Mouse (Mus musculus) brain, embryonic 14.5 days (tissue): ENCODE data around the gene Ppox. TPM values are rescaled to one million over a fixed set of nuclear protein-coding genes. Genes with fewer than 3 reads are reported as not detected.

Experiments
- DNase-seq: peaks from one replicate; pipeline ENCODE4 v3.0.0-alpha.2; 2011; ENCODE audit warnings: low read depth
- CTCF ChIP-seq: fragments of 200-500 bp; IDR thresholded peaks from 2 replicates; pipeline ENCODE4 v1.5.1; 2012; ENCODE audit warnings: inconsistent platforms, mild to moderate bottlenecking, moderate library complexity, borderline replicate concordance; ENCODE audit not compliant: insufficient read depth, insufficient read length; ENCODE audit errors: extremely low read depth
- POLR2A ChIP-seq: fragments of 200-500 bp; IDR thresholded peaks from 2 replicates; pipeline ENCODE4 v1.6.1; 2012; ENCODE audit warnings: mild to moderate bottlenecking, inconsistent platforms, borderline replicate concordance; ENCODE audit not compliant: poor library complexity, insufficient read depth, insufficient read length, severe bottlenecking; ENCODE audit errors: extremely low read depth
- polyA plus RNA-seq: library from polyadenylated mRNA; depleted of rRNA; stranded (reverse); fragments of >200 nt; gene quantifications from 2 replicates; pipeline ENCODE4 v1.2.3, GENCODE M21; 2012

The Ppox gene
- polyA plus RNA-seq, 1 experiment, result 70.7 TPM

DNA sequence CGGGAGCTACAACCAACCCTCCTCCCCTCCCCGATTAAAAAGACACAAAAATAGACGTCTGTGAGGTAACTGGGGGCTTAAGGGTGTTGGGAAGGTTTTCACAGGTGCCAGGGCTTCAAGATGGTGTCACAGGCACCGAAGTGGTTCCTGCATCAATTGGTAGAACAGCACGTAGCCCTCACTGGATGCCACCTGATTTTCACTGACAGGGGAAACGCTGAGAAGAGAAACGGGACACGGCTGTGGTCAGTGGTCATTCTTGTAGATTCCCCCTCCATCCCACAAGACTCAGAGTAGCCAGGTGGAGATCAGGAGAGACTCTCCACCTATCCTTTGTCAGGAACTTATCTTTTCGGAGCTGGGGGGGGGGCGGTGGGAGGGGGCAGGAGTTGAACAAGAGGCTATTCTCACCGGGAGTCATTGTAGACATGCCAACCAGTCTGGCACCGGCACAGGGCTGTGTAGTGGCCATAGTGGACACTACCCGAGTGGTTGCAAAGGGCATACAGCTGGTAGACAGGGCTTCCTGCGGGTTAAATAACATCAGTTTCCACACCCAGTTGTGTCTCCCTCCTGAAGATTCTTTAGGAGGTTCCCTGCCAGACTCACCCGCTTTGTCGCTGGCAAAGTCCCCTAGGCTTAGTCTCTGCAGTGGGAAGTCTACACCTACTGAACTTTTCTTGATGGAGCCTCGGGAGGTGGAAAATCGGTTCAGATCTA is 1.3 kb upstream of the Ppox start:
- TF ChIP-seq POLR2A, result no peak
- no peak for TF ChIP-seq CTCF
- DNase-seq, result no peak

DNA sequence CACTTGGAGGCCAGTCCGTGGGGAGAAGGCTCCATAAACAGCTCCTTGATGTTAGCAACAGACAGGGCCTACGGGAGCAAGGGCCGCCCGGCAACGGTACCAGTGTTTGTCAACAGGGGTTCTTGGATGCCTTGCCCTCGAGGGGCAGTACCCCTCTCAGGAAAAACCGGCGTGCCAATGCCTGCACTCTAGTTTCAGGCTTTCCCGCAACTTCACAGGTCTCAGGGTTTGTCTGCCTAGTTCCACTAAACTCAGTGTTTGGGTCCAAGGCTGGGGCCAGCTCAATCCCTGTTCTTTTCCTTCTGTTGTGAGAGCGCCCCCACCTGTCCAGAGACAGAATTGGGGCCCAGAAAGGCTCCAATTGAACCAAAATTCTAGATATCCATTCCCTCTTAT is 540 bp upstream of the Ppox start:
- TF ChIP-seq POLR2A (no peak), CTCF (peak; percentile 63)

DNA sequence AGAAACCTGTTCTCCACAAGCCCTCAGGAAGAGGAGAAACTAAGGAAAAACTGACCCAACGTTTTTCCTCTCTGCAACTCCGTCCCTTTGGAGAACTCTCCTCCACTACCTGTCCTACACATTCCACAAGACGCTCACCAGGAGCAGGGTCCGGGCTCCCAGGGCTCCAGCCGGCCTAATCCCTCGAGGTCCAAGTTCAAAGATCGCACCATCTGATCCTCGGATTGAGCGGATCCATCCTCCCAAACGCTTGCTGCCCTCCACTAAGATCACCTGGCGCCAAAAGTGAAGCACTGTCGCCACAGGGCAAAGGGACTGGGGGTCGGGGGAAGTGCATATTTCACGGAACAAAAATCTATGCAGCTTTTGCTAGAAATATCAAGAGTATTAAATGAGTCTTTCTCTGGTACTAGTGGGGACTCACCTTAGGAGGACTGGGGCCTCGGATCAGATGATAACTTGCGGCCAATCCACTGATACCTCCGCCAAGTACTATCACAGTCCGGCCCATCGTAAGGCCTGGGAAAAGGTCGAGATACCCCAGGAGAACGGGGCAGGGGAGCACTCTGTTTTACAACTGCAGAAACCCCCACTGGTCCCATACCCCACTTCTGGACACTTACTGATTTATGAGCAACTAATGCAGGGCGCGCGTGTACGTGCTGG is 603 bp downstream of the Ppox start:
- TF ChIP-seq POLR2A (no peak), CTCF (no peak)
- DNase-seq, result no peak

More for the DNA sequence above, 540 bp upstream of the Ppox start:
- peak; percentile 79 for DNase-seq

DNA sequence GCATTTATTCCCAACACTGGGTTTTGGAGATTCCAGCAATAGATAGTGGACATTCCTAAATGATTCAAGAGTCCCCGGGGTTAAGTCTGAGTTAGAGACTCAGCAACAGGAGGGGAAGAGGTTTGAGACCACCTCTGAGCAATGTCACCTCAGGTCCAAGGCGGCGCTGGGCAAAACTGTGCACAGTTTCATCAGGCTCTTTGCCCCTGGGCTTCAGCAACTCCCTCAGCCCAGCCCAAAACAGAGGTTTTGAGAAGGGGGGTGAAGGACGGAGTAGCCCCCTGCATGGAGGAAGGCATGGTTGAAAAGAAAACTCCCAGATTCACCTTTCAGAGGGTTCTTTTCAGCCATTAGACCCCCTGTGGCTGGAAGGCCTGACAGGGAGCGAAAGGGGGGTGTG is 1.3 kb downstream of the Ppox start:
- TF ChIP-seq CTCF, result no peak
- TF ChIP-seq POLR2A, result no peak
- DNase-seq, result no peak

DNA sequence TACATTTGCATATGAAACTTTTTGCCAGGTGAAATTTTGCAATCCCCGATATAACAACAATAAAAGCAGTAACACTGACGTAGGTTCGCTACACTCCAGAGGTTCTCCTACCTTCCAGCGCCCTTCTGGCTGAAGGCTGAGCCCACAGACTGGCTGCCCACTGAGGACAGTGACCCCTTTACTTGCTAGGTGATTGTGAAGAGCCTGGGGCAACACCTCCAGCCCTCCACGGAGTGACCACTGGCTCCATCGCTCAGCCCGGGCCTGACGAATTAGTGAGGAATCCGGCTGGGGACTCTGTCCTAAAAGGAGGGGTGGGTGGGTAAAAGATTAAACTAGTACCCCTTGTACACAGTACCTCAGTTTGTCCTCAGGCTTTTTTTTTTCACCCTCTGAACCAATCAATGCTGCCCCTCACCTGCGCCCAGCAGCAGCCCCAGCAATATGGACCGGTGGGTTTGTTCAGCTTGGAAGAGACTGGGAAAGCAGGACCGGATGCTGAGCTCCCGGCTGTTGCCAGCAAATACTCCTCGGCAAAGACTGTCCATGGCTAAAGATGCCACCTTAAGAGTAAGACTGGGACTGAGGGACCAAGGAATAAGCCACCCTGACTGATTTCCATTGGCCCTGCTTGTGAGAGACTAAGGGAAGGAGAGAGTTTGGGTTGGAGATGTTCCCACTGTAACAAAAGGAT is 1.8 kb downstream of the Ppox start:
- DNase-seq, result no peak
- TF ChIP-seq POLR2A (no peak), CTCF (no peak)

DNA sequence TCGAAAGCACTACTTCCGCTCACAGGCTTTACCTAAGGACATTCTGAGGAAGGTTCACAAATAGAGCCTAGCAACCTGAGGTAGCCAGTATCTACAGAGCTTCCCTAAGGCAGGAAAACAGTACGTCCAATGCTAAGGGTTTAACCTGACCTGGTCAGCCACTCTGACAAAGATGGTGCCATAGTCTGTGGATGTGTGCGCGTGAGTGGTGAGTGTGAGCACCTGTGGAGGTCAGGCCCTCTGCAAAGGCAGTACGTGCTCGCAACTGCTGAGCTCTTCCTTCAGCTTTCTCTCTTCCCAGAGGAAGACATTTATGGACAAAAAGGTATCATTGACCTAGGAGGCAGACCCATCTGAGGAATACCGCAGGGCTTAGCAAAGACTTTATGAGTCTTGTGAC is 2.5 kb downstream of the Ppox start:
- DNase-seq, result no peak
- TF ChIP-seq CTCF, result no peak
- no peak for TF ChIP-seq POLR2A

DNA sequence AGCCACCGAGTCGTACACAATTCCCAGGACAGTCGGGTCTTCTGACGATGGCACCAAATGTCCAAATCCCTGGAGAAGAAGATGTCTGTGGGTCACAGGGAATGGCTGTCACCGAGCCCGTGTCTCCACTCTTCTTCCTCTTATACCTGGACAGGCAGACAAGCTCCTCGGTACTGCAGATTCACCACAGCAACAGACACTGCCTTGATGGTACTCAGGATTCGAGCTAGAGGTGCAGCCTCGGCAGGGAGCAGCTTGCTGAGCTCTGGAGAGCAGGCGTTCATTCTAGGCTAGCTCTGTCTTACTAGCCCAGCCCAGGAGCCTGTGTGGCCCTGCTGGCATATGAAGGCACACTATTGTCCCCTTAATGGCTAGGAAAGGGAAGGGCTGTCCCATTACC is 3.2 kb downstream of the Ppox start:
- no peak for DNase-seq

DNA sequence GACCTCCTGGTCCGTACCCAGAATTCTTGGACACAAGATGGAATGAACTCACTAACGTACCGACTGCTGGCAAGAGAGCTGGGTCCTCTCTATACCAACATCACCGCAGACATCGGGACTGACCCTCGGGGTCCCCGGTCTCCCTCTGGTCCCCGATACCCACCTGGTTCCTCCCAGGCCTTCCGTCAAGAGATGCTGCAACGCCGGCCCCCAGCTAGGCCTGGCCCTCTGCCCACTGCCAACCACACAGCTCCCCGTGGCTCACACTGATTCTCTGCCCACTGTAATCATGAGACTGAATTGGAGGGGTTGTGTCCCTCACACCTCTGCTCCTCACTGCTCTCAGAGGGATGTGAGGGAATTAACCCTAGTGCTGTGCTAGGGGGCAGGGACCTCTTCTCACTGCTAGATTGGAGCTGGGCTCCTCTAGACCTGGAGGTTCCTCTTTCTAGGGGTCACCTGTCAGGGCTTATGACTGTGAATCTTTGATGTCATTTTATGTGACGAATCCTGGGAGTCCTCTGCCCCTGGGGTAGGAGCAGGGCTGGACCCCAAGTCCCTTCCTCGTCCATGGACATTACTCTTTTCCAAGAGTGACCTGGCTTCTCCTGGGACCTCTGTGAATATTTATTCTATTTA is 4.8 kb downstream of the Ppox start:
- no peak for DNase-seq
- no peak for TF ChIP-seq CTCF
- no peak for TF ChIP-seq POLR2A

More for the DNA sequence above, 3.2 kb downstream of the Ppox start:
- TF ChIP-seq POLR2A, result no peak
- TF ChIP-seq CTCF, result no peak

DNA sequence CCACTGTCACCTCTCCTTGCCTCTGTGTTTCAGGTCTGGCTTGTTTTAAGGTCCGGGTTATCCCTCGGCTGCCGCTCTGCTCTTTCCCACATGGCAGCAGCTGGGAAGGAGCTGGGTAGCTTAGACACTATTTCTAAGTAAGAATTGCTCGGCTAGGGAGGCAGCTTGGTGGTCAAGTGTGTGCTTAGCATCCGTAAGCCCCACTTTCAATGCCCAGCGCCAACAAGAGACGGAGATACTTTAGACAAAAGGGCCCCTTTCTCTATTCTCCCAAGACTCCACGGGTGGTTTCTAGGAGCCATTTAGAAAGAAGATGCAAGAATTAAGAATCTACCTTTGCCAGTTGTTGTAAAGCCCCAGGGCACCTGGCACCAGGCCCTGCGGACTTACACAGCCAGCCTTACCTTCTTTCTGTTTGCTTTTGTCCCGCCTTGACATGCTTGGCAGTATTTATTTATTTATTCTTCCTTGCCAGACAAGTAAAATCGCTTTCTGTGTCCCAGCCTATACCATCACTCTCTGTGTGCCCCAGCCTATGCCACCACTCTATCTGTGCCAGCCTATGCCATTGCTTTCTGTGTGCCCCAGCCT is 5.7 kb downstream of the Ppox start:
- DNase-seq, result no peak
- TF ChIP-seq POLR2A (no peak), CTCF (no peak)

DNA sequence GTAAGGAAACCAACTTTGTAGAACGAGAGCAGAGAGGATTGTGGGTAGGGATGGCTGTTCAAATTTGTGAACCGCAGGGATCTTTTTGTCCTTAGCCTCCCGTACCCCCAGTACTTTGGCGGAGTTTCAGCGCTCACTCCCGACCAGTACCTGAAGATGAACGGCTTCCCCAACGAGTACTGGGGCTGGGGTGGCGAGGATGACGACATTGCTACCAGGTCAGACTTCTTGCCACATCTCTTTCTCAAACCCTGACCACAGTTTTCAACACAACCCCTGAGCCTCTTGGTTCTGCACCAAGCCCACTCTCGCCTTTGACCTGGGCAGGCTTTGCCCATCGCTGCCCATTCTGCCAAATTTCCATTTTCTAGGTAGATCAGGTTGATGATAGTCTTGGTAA is 6.8 kb downstream of the Ppox start:
- TF ChIP-seq POLR2A (no peak), CTCF (no peak)
- no peak for DNase-seq

DNA sequence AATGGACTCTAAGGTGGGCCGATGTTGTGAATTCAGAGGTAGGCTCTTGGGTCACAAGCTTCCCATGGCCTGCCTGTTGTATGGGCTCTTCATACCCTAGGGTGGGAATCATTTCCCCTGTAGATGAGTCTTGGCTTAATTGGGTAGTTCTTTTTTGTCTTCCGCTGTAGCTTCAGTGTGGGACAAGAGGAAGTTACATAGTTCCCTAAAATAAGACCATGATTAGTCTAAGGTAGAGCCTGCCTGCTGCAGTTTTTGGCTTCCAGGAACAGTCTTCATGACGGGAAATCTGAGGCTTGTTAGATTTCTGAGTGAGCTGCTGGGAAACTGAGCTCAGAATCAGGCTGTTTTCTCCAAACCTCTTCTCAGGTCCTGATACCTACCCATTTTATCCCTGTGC is 8.9 kb downstream of the Ppox start:
- TF ChIP-seq CTCF (no peak), POLR2A (no peak)
- no peak for DNase-seq

DNA sequence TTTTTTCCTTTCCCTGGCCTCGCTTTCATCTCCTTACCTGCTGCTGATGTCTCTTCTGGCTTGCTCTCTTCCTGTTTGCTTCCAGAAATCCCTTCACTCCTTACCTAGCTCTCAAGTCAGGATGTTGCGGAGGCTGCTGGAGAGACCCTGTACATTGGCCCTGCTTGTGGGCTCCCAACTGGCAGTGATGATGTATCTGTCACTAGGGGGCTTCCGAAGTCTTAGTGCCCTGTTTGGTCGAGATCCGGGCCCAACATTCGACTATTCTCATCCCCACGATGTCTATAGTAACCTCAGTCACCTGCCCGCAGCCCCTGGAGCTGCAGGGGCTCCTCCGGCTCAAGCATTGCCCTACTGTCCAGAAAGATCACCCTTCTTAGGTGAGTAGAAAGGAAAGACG is 9.4 kb downstream of the Ppox start:
- no peak for DNase-seq
- TF ChIP-seq CTCF, result 0 out of 2 replicates have a peak, but pooled peaks have one; percentile 1
- no peak for TF ChIP-seq POLR2A
